Mouse (Mus musculus): ENCODE measurements around the gene Cic. TPM values are rescaled to one million over a fixed set of nuclear protein-coding genes. Genes with fewer than 3 reads are reported as not detected.

Gene Cic
- total RNA-seq, 1 experiment from 2014 or later, result 39.4 TPM

Other genes starting within 250 kb of the Cic start
- gene Grik5, start 195.4 kb upstream of the Cic start, total RNA-seq (2017), result 11.4 and 36.2 TPM in 2 replicates
- 6.3 and 6.6 TPM in 2 replicates for gene Zfp574, start 195.1 kb upstream of the Cic start, total RNA-seq (2017)
- 3.5 and 7.6 TPM in 2 replicates for gene Pou2f2, start 88.0 kb upstream of the Cic start, total RNA-seq (2017)
- gene Dedd2, start 47.1 kb upstream of the Cic start, total RNA-seq (2017), result 24.3 and 24.9 TPM in 2 replicates
- 5.3 and 8.0 TPM in 2 replicates for gene Zfp526, start 46.3 kb upstream of the Cic start, total RNA-seq (2017)
- 47.0 and 66.5 TPM in 2 replicates for gene Gsk3a, start 29.9 kb upstream of the Cic start, total RNA-seq (2017)
- gene Erf, start 16.9 kb upstream of the Cic start, total RNA-seq (2017), result 14.1 and 17.3 TPM in 2 replicates
- gene Pafah1b3, start 30.3 kb downstream of the Cic start, total RNA-seq (2017), result 20.8 and 37.0 TPM in 2 replicates
- not detected in 2 replicates for gene Prr19, start 33.7 kb downstream of the Cic start, total RNA-seq (2017)
- not detected in 2 replicates for gene Tmem145, start 38.4 kb downstream of the Cic start, total RNA-seq (2017)
- gene Megf8, start 49.5 kb downstream of the Cic start, total RNA-seq (2017), result 4.8 and 5.3 TPM in 2 replicates
- gene Cnfn, start 102.0 kb downstream of the Cic start, total RNA-seq (2017), result not detected in 2 replicates
- gene Lipe, start 131.0 kb downstream of the Cic start, total RNA-seq (2017), result 13.6 and 18.7 TPM in 2 replicates
- gene Cxcl17, start 145.2 kb downstream of the Cic start, total RNA-seq (2017), result not detected in 2 replicates
- gene Ceacam1, start 209.9 kb downstream of the Cic start, total RNA-seq (2017), result 9.5 and 22.0 TPM in 2 replicates

Measured in hematopoietic stem cell, adult 5-6 weeks (primary cell).